Mouse (Mus musculus) right cerebral cortex, postnatal 10 days (tissue): Measurements from ENCODE around the gene Etnk1.
A peak's percentile ranks its signal among the peaks of the same experiment; 100 is the strongest.
"Not testable (repeated sequence)": the region's sequence is repeated elsewhere in the genome, so short reads cannot be mapped to it uniquely, and the experiment has no call there.

ENCODE experiments used
- DNase-seq, 2 experiments: peaks; one replicate each; pipeline ENCODE4 v3.0.0; 2021; ENCODE audit warnings: low spot score in 2 of 2

Gene Etnk1

GRCm38 (mm10) chr6:143166452-143167357 lies at the start of gene Etnk1:
Gene Etnk1 (plus strand): TSS chr6:143167221.
- DNase-seq, result peak; percentile 97 to 98

DNA sequence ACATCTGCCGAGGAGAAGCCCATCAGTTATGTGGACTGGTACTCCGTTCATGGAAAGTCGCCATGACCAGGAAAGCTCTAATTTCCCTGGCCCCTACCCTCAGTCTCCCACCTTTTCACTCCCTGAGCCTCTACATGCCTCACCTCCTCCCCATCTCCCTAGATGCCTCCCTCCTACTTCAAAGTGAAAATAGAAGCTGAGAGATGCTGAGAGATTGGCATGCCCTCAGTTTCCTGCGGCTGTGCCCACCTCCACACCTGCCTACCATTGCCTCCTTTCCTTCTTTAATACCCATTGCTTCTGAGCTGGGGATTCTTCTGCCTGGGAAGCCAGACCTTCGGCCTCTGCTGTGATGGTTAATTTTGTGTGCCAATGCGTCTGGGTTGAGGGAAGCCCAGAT lies 47.7 kb upstream of the Etnk1 start:
- no peak for DNase-seq

GRCm38 (mm10) chr6:143125721-143126120 lies 41.3 kb upstream of the Etnk1 start:
- no peak for DNase-seq

- DNase-seq, result no peak
These were observed 37.6 kb upstream of the Etnk1 start for GRCm38 (mm10) chr6:143129466-143129865.

GRCm38 (mm10) chr6:143129952-143130351 lies 37.1 kb upstream of the Etnk1 start:
- DNase-seq, result no peak

GRCm38 (mm10) chr6:143130411-143130810 lies 36.6 kb upstream of the Etnk1 start:
- DNase-seq, result no peak

DNA sequence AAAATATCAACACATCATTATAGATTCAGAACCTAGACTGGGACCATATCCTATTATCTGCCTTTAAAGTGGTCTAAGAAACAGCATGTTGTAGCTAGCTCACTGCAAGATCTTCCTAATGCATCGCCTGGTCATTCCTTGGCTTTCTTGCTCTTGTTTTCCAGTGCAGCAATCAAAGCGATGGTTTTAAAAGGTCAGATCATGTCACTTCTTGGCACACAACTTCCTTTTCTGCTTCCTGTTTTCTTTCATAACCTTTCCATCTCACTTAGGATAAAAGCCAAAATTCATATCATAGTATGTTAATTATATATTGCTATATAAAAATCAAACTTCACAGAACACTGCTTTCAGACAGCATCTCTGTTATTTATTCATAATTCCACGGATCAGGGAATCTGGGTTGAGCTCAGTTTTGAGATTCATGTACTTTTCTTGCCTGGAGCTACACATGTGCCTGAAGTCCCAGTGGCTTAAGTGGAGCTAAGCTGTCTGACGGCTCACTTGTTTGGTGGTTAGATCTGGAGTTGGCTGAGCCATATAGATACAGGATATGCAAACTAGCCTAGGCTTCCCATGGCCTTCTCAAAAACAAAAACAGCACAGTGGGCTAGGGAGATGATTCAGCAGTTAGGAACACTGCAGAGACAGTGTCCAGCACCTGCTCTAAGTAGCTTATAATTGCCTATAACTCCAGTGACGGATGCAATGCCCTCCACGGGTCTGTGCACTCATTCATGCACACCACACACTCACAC lies 34.9 kb upstream of the Etnk1 start:
- no peak for DNase-seq

DNA sequence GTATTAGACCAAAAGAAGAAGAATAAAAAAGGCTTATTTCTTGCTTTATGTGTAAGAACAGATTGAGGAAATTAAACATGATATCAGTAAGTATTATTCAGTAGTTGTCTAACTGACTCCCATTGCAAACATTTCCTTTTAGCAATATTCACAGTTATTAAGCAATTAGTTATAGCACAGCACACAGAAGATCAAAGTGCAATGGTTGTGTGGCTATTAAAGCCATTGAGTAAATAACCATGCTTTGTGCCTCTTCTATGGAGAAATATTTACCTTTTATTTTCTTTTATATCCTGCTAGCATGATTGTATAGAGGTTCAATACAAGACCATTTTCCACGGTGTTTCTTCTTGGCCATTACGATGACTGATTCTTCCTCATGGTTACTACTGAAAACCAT lies 33.9 kb upstream of the Etnk1 start:
- DNase-seq, result no peak

- no peak for DNase-seq
These were observed 31.9 kb upstream of the Etnk1 start for GRCm38 (mm10) chr6:143135097-143135496.

DNA sequence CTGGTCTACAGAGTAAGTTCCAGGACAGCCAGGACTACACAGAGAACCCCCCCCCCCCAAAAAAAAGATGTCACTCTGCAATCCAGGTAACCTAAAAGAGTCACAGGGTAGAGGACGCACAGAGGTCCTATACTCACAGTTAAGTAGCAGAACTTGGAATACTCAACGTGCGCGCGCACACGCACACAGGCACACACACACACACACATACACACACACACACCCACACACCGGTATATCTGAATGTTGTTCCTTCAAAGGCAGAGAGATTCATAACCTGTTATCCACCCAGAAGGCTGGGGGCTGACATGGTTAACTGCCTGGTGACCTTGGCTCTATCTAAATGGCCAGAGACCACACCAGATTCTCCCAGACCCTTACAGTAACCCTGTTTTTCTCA lies 30.3 kb upstream of the Etnk1 start:
- no peak for DNase-seq

DNA sequence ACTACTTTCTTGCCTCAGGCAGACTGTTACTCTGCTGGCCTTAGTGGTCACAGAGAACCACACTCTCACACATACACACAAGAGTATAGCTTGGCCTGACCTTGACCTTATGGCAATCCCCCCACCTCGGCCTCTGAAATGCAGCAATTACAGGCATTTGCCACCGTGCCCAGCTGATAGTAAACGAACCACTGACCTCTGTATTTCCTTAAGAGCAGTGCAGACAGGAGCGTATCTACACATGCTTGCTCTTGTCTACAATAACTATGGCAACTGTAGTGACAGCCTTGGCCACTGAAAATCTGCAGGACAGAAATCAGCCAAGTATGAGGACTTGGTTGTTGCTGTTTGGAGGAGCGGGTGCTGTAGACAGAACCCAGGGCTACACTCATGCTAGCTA lies 29.7 kb upstream of the Etnk1 start:
- no peak for DNase-seq

DNA sequence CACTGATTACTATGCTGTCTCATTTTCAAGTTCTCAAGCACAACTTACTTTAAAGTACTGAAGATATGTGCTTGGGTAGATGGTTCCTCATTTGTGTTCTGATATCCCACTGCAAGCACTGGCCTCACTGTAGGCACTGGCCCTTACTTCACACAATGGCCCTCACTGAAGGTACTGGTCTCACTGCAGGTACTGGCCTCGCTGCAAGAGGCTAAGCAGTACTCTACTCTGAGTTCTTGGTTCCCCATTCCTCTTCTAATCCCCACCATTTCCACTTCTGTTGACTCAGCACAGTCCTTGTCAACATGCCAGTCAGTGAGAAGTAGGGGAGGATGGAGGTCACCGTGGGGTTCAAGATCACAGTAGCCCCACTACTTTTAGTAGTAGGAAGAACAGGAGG lies 27.6 kb upstream of the Etnk1 start:
- DNase-seq, result no peak

DNA sequence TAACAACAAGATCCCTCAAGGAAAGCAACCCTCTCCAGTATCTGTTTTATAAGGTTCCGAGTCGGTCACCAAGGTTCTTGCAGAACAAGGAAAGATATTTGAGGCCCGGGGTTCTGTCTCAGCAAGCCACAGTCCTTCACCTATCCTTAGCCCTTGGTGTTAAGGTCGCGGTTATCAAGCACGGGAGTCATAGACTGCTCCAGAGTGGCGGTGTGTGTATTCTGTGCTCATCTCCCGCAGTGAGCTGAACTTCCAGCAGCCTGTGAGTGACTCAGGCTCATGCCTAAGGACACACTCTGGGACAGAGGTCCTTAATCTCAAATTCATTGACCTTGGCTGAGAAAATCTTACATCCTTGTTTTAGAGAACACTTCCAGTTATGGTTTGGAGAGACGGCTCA lies 26.1 kb upstream of the Etnk1 start:
- no peak for DNase-seq

GRCm38 (mm10) chr6:143141624-143142592 lies 25.1 kb upstream of the Etnk1 start:
- not testable (repeated sequence) for DNase-seq

GRCm38 (mm10) chr6:143142861-143143260 lies 24.2 kb upstream of the Etnk1 start:
- no peak for DNase-seq

DNA sequence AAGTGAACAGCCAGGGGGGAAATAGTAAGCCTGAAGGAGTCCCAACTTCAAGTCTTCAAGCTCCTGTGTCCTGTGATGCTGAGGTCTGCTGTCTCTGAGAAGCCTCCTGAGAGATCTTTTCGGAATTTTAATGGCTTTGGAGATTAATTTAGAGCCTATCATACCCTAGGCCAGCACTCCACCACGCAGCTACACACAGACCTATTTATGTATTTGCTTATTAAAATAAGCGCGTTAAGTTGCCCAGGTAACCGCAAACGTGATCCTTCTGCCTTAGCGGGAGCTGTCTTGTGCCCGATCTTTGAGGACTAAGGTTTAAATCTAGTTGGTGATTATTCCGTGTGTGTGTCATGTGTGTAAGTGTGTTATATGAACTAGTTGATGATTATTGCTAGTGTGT lies 23.7 kb upstream of the Etnk1 start:
- DNase-seq, result no peak

DNA sequence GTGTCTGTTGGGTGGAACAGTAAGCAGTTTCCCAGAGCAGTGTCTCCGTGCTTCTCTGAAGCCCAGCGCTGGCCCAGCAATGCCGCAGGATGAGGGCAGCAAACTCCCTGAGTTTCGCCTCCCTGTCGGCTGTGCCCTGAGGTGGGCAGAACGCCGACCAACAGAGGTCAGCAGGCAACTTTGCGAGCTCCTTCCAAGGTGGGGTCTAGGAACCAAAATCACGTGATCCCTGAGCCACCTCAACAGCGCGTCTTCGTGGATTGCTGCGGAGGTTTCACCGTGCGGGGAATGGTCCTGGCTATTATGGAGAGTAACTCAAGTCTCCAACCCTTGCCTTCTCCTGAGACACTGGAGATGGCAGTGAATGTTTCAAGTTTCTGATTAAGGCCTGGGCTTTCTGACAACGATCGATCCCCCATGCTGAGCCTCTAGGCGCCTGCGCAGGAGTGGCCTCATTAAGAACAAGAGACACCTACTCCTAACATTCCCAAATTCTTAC lies 23.2 kb upstream of the Etnk1 start:
- peak; percentile 26 to 31 for DNase-seq

- DNase-seq, result no peak
These were observed 22.5 kb upstream of the Etnk1 start for GRCm38 (mm10) chr6:143144556-143144955.

GRCm38 (mm10) chr6:143145051-143145450 lies 22.0 kb upstream of the Etnk1 start:
- no peak for DNase-seq

GRCm38 (mm10) chr6:143146756-143147155 lies 20.3 kb upstream of the Etnk1 start:
- DNase-seq, result no peak

DNA sequence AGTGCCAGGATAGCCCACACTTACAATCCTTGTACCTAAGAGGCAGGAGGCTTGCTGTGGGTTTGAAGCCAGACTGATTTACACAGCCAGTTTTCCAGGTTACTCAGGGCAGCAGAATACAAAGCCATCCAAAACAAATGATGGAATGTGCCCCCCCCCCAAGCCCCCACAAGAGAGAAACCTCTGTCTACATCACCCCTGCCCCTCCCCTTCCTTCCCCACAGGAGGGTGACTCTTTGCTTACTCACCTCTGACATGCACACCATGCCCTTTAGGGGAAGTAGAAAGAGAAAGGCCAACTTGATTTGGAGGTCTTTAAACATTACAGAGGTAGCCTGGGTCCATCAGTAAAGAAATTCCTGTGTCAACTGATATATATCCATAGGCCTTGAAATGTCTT lies 18.2 kb upstream of the Etnk1 start:
- no peak for DNase-seq
